Mouse (Mus musculus) mouse trophoblast stem cell (cell line): ENCODE results near the gene Gulp1.

Source experiments
- in situ Hi-C, 2 experiments: fragments of 300-500 bp; cut with MseI, MboI; formaldehyde crosslinking; loops; 2 replicates in 1 of 2; 3 replicates in 1 of 2; pipeline ENCODE4 v1.15.1; 2025

The Gulp1 gene

GRCm38 (mm10) chr1:44720785-44721410 is 169.6 kb downstream of the Gulp1 start:
- in situ Hi-C loops = no loop called here

GRCm38 (mm10) chr1:44741256-44741655 is 189.9 kb downstream of the Gulp1 start:
- in situ Hi-C loops = loop anchor here in 1 of 2 experiments (25.0 kb wide), 2 partner anchors 504 to 1021 kb away; no protein-coding TSS in a partner anchor

GRCm38 (mm10) chr1:44745711-44746110 is 194.4 kb downstream of the Gulp1 start:
- in situ Hi-C loops = loop anchor here (5.0 to 25.0 kb wide), 3 partner anchors 508 to 1017 kb away; partner anchors contain the start of gene Col3a1 (in 2 of the 2)

GRCm38 (mm10) chr1:44750731-44751730 is 199.7 kb downstream of the Gulp1 start:
- in situ Hi-C loops = loop anchor here in 1 of 2 experiments (25.0 kb wide), 1 partner anchor 1011 kb away; no protein-coding TSS in a partner anchor

- in situ Hi-C loops = no loop called here
Observed at GRCm38 (mm10) chr1:44778251-44778650, 226.9 kb downstream of the Gulp1 start.

GRCm38 (mm10) chr1:44803594-44804372 is 252.5 kb downstream of the Gulp1 start:
- in situ Hi-C loops = no loop called here

GRCm38 (mm10) chr1:44806368-44806767 is 255.1 kb downstream of the Gulp1 start:
- in situ Hi-C loops = no loop called here

GRCm38 (mm10) chr1:44810336-44810735 is 259.0 kb downstream of the Gulp1 start:
- in situ Hi-C loops = no loop called here

GRCm38 (mm10) chr1:44833934-44834333 is 282.6 kb downstream of the Gulp1 start:
- in situ Hi-C loops = no loop called here
